Mouse (Mus musculus) adrenal gland, adult 2 months (tissue): ENCODE data around the gene Gm773. TPM values are rescaled to one million over a fixed set of nuclear protein-coding genes. Genes with fewer than 3 reads are reported as not detected.
"Not testable (repeated sequence)": the region's sequence is repeated elsewhere in the genome, so short reads cannot be mapped to it uniquely, and the experiment has no call there.

Experiments used
- DNase-seq: peaks from one replicate; pipeline ENCODE4 v3.0.0; 2021
- long read RNA-seq: library from polyadenylated mRNA; stranded (forward); transcript quantifications from one replicate; pipeline ENCODE4 v2.0.0, GENCODE M21; 2021
- polyA plus RNA-seq: library from polyadenylated mRNA; depleted of rRNA; stranded (reverse); fragments of >200 nt; gene quantifications from 2 replicates; pipeline ENCODE4 v1.2.3, GENCODE M21; 2012; rRNA removed
- total RNA-seq, 2 experiments: library from RNA; stranded (reverse); gene quantifications; 2 replicates each; pipeline ENCODE4 v1.2.3; 2021

Gm773 gene
- total RNA-seq (not detected), polyA plus RNA-seq (not detected in 2 replicates)
- long read RNA-seq: 0 reads

DNA sequence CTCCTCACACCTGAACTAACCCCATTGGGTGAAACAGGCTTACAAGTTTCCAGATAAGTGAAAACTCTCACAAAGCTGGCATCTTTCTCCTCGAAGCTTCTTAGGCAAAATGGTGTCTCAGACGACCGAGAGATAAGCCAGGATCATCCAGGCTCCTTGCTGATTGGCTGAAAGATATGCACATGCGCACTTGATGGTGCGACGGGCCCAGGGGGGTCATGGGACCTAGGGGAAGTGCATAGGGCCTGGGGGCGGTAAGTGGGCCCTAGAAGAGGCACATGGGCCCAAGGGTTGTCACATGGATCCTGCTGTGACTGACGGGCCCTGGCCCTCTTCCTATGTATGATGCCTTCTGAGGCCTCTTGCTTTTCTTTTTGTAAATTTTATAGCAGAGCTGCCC, at the start of gene Gm773:
Gene Gm773, minus strand, starts transcription at position 111 of the 400 bp plus-strand sequence.
- no peak for DNase-seq

DNA sequence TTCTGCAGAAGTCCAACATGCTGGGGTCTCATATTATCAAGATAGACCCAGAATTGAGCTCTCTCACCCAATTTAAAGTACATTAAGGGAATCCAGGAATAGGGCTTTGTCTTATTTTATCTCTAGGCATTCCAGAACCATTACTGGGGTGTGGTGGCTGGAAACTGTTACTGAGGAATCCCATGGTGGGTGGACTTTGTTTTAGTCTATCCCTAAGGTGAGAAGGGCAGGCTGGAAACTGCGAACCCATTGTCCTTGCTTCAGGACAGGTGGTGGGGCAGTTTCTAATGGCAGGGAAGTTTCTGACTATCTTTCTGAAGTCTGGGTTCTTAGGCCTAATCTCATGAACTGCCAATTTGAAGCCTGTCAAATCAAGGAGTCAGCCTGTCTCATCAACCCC, 26.2 kb downstream of the Gm773 start:
- not testable (repeated sequence) for DNase-seq

DNA sequence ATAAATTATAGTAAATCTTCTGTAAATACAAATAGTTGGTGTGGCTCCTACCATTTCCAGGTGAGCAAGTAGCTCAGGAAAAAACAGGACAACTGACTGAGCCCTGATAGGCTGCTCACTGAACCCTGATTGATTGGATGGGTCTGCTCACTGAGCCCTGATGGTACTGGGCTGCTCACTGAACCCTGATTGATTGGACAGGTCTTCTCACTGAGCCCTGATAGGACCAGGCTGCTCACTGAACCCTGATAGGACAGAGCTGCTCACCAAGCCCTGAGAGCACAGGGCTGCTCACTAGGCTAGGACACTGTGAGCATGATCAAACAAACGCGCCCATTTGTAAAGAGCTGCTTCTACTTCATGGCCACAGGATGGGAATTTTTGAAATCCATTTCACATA, 61.3 kb downstream of the Gm773 start:
- no peak for DNase-seq

Other genes starting within 250 kb of the Gm773 start
- gene 3830403N18Rik, start 76.3 kb downstream of the Gm773 start, total RNA-seq: under 1 TPM in 1 of 2 experiments, not detected in 1; 0.38 TPM
- gene 3830403N18Rik, start 76.3 kb downstream of the Gm773 start, polyA plus RNA-seq: not detected in 2 replicates
- gene Zfp449, start 133.5 kb upstream of the Gm773 start, total RNA-seq: 1 to 10 TPM; 2.6 to 4.5 TPM
- gene Zfp449, start 133.5 kb upstream of the Gm773 start, polyA plus RNA-seq: 0.13 and 0.19 TPM in 2 replicates
- 1 to 10 TPM in 1 of 2 experiments, under 1 TPM in 1; 0.93 to 1.0 TPM for gene Smim10l2a, start 161.7 kb upstream of the Gm773 start, total RNA-seq
- 1.1 TPM in 2 replicates for gene Smim10l2a, start 161.7 kb upstream of the Gm773 start, polyA plus RNA-seq
- gene Gm2174, start 235.1 kb upstream of the Gm773 start, total RNA-seq: not detected
- not detected in 2 replicates for gene Gm2174, start 235.1 kb upstream of the Gm773 start, polyA plus RNA-seq
- gene Ints6l, start 242.0 kb upstream of the Gm773 start, total RNA-seq: 10 to 100 TPM; 24.0 to 26.1 TPM
- 5.7 and 7.4 TPM in 2 replicates for gene Ints6l, start 242.0 kb upstream of the Gm773 start, polyA plus RNA-seq